Mouse (Mus musculus): ENCODE measurements around the gene Ccdc87. TPM values are rescaled to one million over a fixed set of nuclear protein-coding genes. Genes with fewer than 3 reads are reported as not detected.

The Ccdc87 gene
- total and polyA plus RNA-seq, 3 experiments = not detected

DNA sequence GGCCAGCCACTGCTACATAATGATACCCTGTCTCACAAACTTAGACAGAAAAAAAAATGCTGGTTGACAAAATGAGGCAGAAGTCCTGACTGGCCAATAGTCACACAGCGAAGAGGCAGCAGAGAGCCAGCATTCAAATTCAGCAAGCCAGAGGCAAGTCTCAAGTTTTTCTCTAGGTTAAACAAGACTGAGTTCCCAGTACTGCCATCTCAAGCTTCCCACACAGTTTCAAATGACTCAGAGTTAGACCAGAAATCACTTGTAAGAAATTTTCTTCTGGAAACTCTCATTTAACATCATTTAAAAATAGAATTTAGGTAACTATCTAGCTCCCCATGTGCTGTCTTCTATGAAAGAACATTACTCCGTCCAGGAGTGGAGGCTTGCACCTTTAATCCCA lies 41.3 kb upstream of the Ccdc87 start:
- Histone ChIP-seq H3K27me3 (replicated peaks) (no peaks in the 10 kb centered on the region), H3K4me2 (ENCODE audit: insufficient read depth, low read depth, poor library complexity, severe bottlenecking) (no peak overlapping the region), H3K36me3 (replicated peaks in 1 of 2; ENCODE audit: control insufficient read depth in 1 of 2, insufficient read depth in 1 of 2, low read length in 1 of 2) (peaks cover 31 to 62% of the 10 kb centered on the region in 2 experiments), H3K9ac (ENCODE audit: insufficient read depth, low read depth) (no peak overlapping the region), H3K79me2 (replicated peaks; ENCODE audit: control insufficient read depth, extremely low read depth, insufficient read depth, poor library complexity, severe bottlenecking) (peaks cover 90% of the 10 kb centered on the region), H3K4me1 (ENCODE audit: control insufficient read depth in 1 of 2, insufficient read depth in 2 of 2) (peaks cover 4 to 16% of the 10 kb centered on the region in 2 experiments; a peak in 2 of 4 replicates), H3K27ac (ENCODE audit: insufficient read depth, low read depth) (no peak overlapping the region), H3K4me3 (replicated peaks in 1 of 3; ENCODE audit: low read depth in 2 of 3, low read length in 2 of 3, poor library complexity in 1 of 3) (no peak overlapping the region), H3K9me3 (replicated peaks; ENCODE audit: low read length) (no peaks in the 10 kb centered on the region)
- dilution Hi-C loops (cut with MboI; ENCODE audit: extremely low pct_ligation_motif_present, extremely low pct_unique_long_range_greater_than_20kb, low sequenced_read_pairs) = no loop called here
- DNase-seq (ENCODE audit: extremely low read depth) = no peak
- in situ Hi-C loops (cut with MboI; ENCODE audit: low pct_ligation_motif_present, low pct_unique_long_range_greater_than_20kb, low sequenced_read_pairs) = no loop called here
- TF ChIP-seq CTCF (conservative IDR thresholded peaks at IDR 0.05 in 1 of 2, IDR thresholded peaks at IDR 0.05 in 1 of 2; ENCODE audit: low read depth in 2 of 2, low read length in 2 of 2) (no peak), CHD1 (IDR thresholded peaks at IDR 0.05; ENCODE audit: low read depth, low read length) (no peak), GABPA (IDR thresholded peaks at IDR 0.05; ENCODE audit: insufficient replicate concordance, low read depth, low read length) (no peak), NELFE (IDR thresholded peaks at IDR 0.05; ENCODE audit: low read depth, low read length) (no peak), SMC3 (IDR thresholded peaks at IDR 0.05; ENCODE audit: low read depth, low read length) (no peak), ETS1 (conservative IDR thresholded peaks at IDR 0.05; ENCODE audit: low read depth, low read length) (no peak), SIN3A (IDR thresholded peaks at IDR 0.05; ENCODE audit: low read length) (no peak), ZKSCAN1 (IDR thresholded peaks at IDR 0.05; ENCODE audit: borderline replicate concordance, low read depth, low read length) (no peak), IRF4 (IDR thresholded peaks at IDR 0.05; ENCODE audit: low read depth, low read length) (no peak), MAZ (IDR thresholded peaks at IDR 0.05; ENCODE audit: low read depth, low read length) (no peak), POLR2A (IDR thresholded peaks at IDR 0.05; ENCODE audit: low read depth, low read length) (no peak), POLR2AphosphoS2 (IDR thresholded peaks at IDR 0.05; ENCODE audit: low read depth, low read length) (no peak), USF2 (conservative IDR thresholded peaks at IDR 0.05; ENCODE audit: low read depth, low read length) (no peak), BHLHE40 (IDR thresholded peaks at IDR 0.05; ENCODE audit: low read depth, low read length) (no peak), ZC3H11A (IDR thresholded peaks at IDR 0.05; ENCODE audit: low read depth, low read length) (no peak), JUN (IDR thresholded peaks at IDR 0.05; ENCODE audit: insufficient read depth, low read depth, low read length) (no peak), UBTF (IDR thresholded peaks at IDR 0.05; ENCODE audit: low read depth, low read length) (no peak)

DNA sequence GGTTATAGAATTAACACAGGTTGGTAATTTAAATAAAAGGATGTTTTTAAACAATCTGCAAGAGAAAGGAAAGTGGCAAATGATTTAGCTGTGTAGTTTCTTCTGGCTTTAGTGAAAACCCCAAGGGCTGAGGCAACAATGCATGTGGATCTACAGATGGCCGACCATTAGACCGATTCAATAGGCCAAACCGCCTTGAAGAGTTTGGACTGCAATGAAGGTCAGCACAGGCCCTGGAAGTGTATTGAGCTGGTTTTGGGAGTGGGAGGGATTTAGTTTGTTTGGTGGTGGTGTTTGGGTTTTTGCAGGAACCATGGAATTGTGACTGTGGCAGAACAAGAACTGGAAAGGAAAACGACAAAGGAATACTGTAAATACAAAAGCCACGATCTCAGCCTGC lies 40.1 kb upstream of the Ccdc87 start:
- in situ Hi-C loops (cut with MboI; ENCODE audit: low pct_ligation_motif_present, low pct_unique_long_range_greater_than_20kb, low sequenced_read_pairs) (no loop called here), dilution Hi-C loops (cut with MboI; ENCODE audit: extremely low pct_ligation_motif_present, extremely low pct_unique_long_range_greater_than_20kb, low sequenced_read_pairs) (no loop called here)
- Histone ChIP-seq H3K27me3 (replicated peaks) (no peaks in the 10 kb centered on the region), H3K79me2 (replicated peaks; ENCODE audit: control insufficient read depth, extremely low read depth, insufficient read depth, poor library complexity, severe bottlenecking) (peaks cover 94% of the 10 kb centered on the region), H3K9me3 (replicated peaks; ENCODE audit: low read length) (no peaks in the 10 kb centered on the region), H3K36me3 (replicated peaks in 1 of 2; ENCODE audit: control insufficient read depth in 1 of 2, insufficient read depth in 1 of 2, low read length in 1 of 2) (peaks cover 43 to 74% of the 10 kb centered on the region in 2 experiments), H3K9ac (ENCODE audit: insufficient read depth, low read depth) (no peak overlapping the region), H3K4me1 (ENCODE audit: control insufficient read depth in 1 of 2, insufficient read depth in 2 of 2) (peaks cover 6 to 16% of the 10 kb centered on the region in 2 experiments; a peak in 3 of 4 replicates), H3K4me3 (replicated peaks in 1 of 3; ENCODE audit: low read depth in 2 of 3, low read length in 2 of 3, poor library complexity in 1 of 3) (no peak overlapping the region), H3K4me2 (ENCODE audit: insufficient read depth, low read depth, poor library complexity, severe bottlenecking) (no peak overlapping the region), H3K27ac (ENCODE audit: insufficient read depth, low read depth) (no peak overlapping the region)
- TF ChIP-seq KAT2A (IDR thresholded peaks at IDR 0.05; ENCODE audit: insufficient replicate concordance, low read length) (no peak), ZKSCAN1 (IDR thresholded peaks at IDR 0.05; ENCODE audit: borderline replicate concordance, low read depth, low read length) (no peak), JUN (IDR thresholded peaks at IDR 0.05; ENCODE audit: insufficient read depth, low read depth, low read length) (no peak), GABPA (IDR thresholded peaks at IDR 0.05; ENCODE audit: insufficient replicate concordance, low read depth, low read length) (no peak), PAX5 (IDR thresholded peaks at IDR 0.05; ENCODE audit: low read length) (no peak), E2F4 (IDR thresholded peaks at IDR 0.05; ENCODE audit: insufficient replicate concordance, low read depth, low read length) (no peak), SMC3 (IDR thresholded peaks at IDR 0.05; ENCODE audit: low read depth, low read length) (no peak), IRF4 (IDR thresholded peaks at IDR 0.05; ENCODE audit: low read depth, low read length) (no peak), CHD1 (IDR thresholded peaks at IDR 0.05; ENCODE audit: low read depth, low read length) (no peak), MEF2A (IDR thresholded peaks at IDR 0.05; ENCODE audit: borderline replicate concordance, low read depth, low read length) (no peak), TBP (conservative IDR thresholded peaks at IDR 0.05; ENCODE audit: low read depth, low read length) (no peak), BHLHE40 (IDR thresholded peaks at IDR 0.05; ENCODE audit: low read depth, low read length) (no peak), POLR2AphosphoS2 (IDR thresholded peaks at IDR 0.05; ENCODE audit: low read depth, low read length) (no peak), MAX (IDR thresholded peaks at IDR 0.05; ENCODE audit: low read length) (no peak), JUND (conservative IDR thresholded peaks at IDR 0.05; ENCODE audit: low read depth, low read length) (no peak), ZNF384 (IDR thresholded peaks at IDR 0.05; ENCODE audit: low read depth, low read length) (no peak), CHD2 (IDR thresholded peaks at IDR 0.05; ENCODE audit: low read length) (no peak), CTCF (conservative IDR thresholded peaks at IDR 0.05 in 1 of 2, IDR thresholded peaks at IDR 0.05 in 1 of 2; ENCODE audit: low read depth in 2 of 2, low read length in 2 of 2) (no peak)
- no peak for DNase-seq (ENCODE audit: extremely low read depth)

All from CH12.LX (cell line).